Mouse (Mus musculus) hindbrain, embryonic 14.5 days (tissue): ENCODE measurements at regions not wholly inside any gene's neighbourhood (a gene's known extent, or its start where the extent isn't known, plus 50 kb on each side); places are given as distances from the start of the nearest gene placed in this dataset.

Source experiments
- ATAC-seq: fragments of 200-750 bp; cut with Nextera tagmentation; 2 replicates; pipeline ENCODE4 v1.8.0; 2017; ENCODE audit warnings: moderate number of reproducible peaks, mild to moderate bottlenecking, moderate TSS enrichment, moderate library complexity; ENCODE audit not compliant: low FRiP score
- DNase-seq: peaks from one replicate; pipeline ENCODE4 v3.0.0-alpha.2; 2015; ENCODE audit warnings: low spot score
- H3K27ac ChIP-seq: fragments of 300-500 bp; sonication (generic); 2 replicates; pipeline ENCODE4 v1.5.1; 2014; ENCODE audit warnings: mild to moderate bottlenecking, moderate library complexity
- H3K27me3 ChIP-seq: fragments of 300-500 bp; sonication (generic); 2 replicates; pipeline ENCODE4 v1.6.1; 2014; ENCODE audit warnings: mild to moderate bottlenecking, low read length, mixed read lengths; ENCODE audit not compliant: control insufficient read depth, insufficient read depth
- H3K36me3 ChIP-seq: fragments of 300-500 bp; sonication (generic); replicated peaks from 2 replicates; pipeline ENCODE4 v1.6.1; 2014; ENCODE audit not compliant: control insufficient read depth, insufficient read depth
- H3K4me1 ChIP-seq: fragments of 300-500 bp; sonication (generic); replicated peaks from 2 replicates; pipeline ENCODE4 v1.6.1; 2014; ENCODE audit warnings: antibody characterized with exemption, low read length, mixed read lengths; ENCODE audit not compliant: control insufficient read depth, insufficient read depth
- H3K4me2 ChIP-seq: fragments of 300-500 bp; sonication (generic); replicated peaks from 2 replicates; pipeline ENCODE4 v1.6.1; 2014; ENCODE audit warnings: mild to moderate bottlenecking, moderate library complexity
- H3K4me3 ChIP-seq: fragments of 300-500 bp; sonication (generic); replicated peaks from 2 replicates; pipeline ENCODE4 v1.5.1; 2014; ENCODE audit warnings: mild to moderate bottlenecking, low read length
- H3K9ac ChIP-seq: fragments of 300-500 bp; sonication (generic); 2 replicates; pipeline ENCODE4 v1.6.1; 2014
- H3K9me3 ChIP-seq: fragments of 300-500 bp; sonication (generic); 2 replicates; pipeline ENCODE4 v1.6.1; 2016; ENCODE audit warnings: low read length; ENCODE audit not compliant: control insufficient read depth
- WGBS: fragments of 180-500 bp; shearing (Covaris S2); extraction: QIAGEN DNeasy Blood & Tissue Kit; methylation state at CpG from one replicate; pipeline ENCODE4 v1.1.7; 2014; 5-methylcytosine and 5-hydroxymethylcytosine counted together

- H3K9me3 ChIP-seq = no peaks in the 10 kb centered on the region
- no peak for ATAC-seq
- H3K4me1 ChIP-seq = no peaks in the 10 kb centered on the region
These were observed 249.1 kb upstream of the Klf4 start for GRCm38 (mm10) chr4:55781329-55781847.

GRCm38 (mm10) chr4:55779581-55779980 is 247.3 kb upstream of the Klf4 start:
- Histone ChIP-seq H3K4me2 (no peak overlapping the region), H3K27me3 (no peaks in the 10 kb centered on the region), H3K4me3 (no peak overlapping the region), H3K36me3 (no peaks in the 10 kb centered on the region), H3K9me3 (no peaks in the 10 kb centered on the region), H3K27ac (no peak overlapping the region), H3K4me1 (no peaks in the 10 kb centered on the region), H3K9ac (no peak overlapping the region)
- no peak for ATAC-seq
- WGBS = 79% methylated on average over 4 of the region's 4 CpGs
- no peak for DNase-seq

More at GRCm38 (mm10) chr4:55781329-55781847, 249.1 kb upstream of the Klf4 start:
- DNase-seq = no peak
- H3K36me3 ChIP-seq = no peaks in the 10 kb centered on the region
- no peak overlapping the region for H3K27ac ChIP-seq
- no peak overlapping the region for H3K4me2 ChIP-seq
- H3K9ac ChIP-seq = no peak overlapping the region
- H3K27me3 ChIP-seq = no peaks in the 10 kb centered on the region
- no peak overlapping the region for H3K4me3 ChIP-seq

GRCm38 (mm10) chr4:55775858-55776257 is 243.6 kb upstream of the Klf4 start:
- Histone ChIP-seq H3K27ac (no peak overlapping the region), H3K4me3 (no peak overlapping the region), H3K4me2 (no peak overlapping the region), H3K27me3 (no peaks in the 10 kb centered on the region), H3K9me3 (no peaks in the 10 kb centered on the region), H3K36me3 (no peaks in the 10 kb centered on the region), H3K9ac (no peak overlapping the region), H3K4me1 (no peaks in the 10 kb centered on the region)
- 86% methylated on average over 7 of the region's 7 CpGs for WGBS
- ATAC-seq (no peak), DNase-seq (no peak)

GRCm38 (mm10) chr4:55774571-55774970 is 242.3 kb upstream of the Klf4 start:
- DNase-seq (no peak), ATAC-seq (no peak)
- Histone ChIP-seq H3K9ac (no peak overlapping the region), H3K27ac (no peak overlapping the region), H3K9me3 (no peaks in the 10 kb centered on the region), H3K4me3 (no peak overlapping the region), H3K27me3 (no peaks in the 10 kb centered on the region), H3K36me3 (no peaks in the 10 kb centered on the region), H3K4me1 (no peaks in the 10 kb centered on the region), H3K4me2 (no peak overlapping the region)
- whole genome bisulfite sequencing = 93% methylated on average over 4 of the region's 4 CpGs

GRCm38 (mm10) chr4:55769656-55770055 is 237.4 kb upstream of the Klf4 start:
- Histone ChIP-seq H3K27me3 (no peaks in the 10 kb centered on the region), H3K27ac (no peak overlapping the region), H3K9me3 (no peaks in the 10 kb centered on the region), H3K9ac (no peak overlapping the region), H3K4me1 (no peaks in the 10 kb centered on the region), H3K4me3 (no peak overlapping the region), H3K4me2 (no peak overlapping the region), H3K36me3 (no peaks in the 10 kb centered on the region)
- ATAC-seq (no peak), DNase-seq (no peak)
- 94% methylated on average over 3 of the region's 3 CpGs for WGBS

GRCm38 (mm10) chr4:55768325-55768724 is 236.1 kb upstream of the Klf4 start:
- Histone ChIP-seq H3K27ac (no peak overlapping the region), H3K36me3 (no peaks in the 10 kb centered on the region), H3K27me3 (no peaks in the 10 kb centered on the region), H3K4me1 (no peaks in the 10 kb centered on the region), H3K4me3 (no peak overlapping the region), H3K4me2 (no peak overlapping the region), H3K9me3 (no peaks in the 10 kb centered on the region), H3K9ac (no peak overlapping the region)
- DNase-seq = no peak
- WGBS = 96% methylated on average over 6 of the region's 6 CpGs
- no peak for ATAC-seq

- no peak for ATAC-seq
- no peak overlapping the region for H3K9ac ChIP-seq
- DNase-seq = no peak
- no peak overlapping the region for H3K4me2 ChIP-seq
- H3K4me1 ChIP-seq = no peaks in the 10 kb centered on the region
- 86% methylated on average over 4 of the region's 4 CpGs for WGBS
- no peaks in the 10 kb centered on the region for H3K9me3 ChIP-seq
- no peaks in the 10 kb centered on the region for H3K36me3 ChIP-seq
- H3K27ac ChIP-seq = no peak overlapping the region
- H3K27me3 ChIP-seq = no peaks in the 10 kb centered on the region
- no peak overlapping the region for H3K4me3 ChIP-seq
These were observed 234.9 kb upstream of the Klf4 start for GRCm38 (mm10) chr4:55767133-55767532.

GRCm38 (mm10) chr4:55765780-55766179 is 233.5 kb upstream of the Klf4 start:
- Histone ChIP-seq H3K4me2 (no peak overlapping the region), H3K36me3 (no peaks in the 10 kb centered on the region), H3K27me3 (no peaks in the 10 kb centered on the region), H3K4me1 (no peaks in the 10 kb centered on the region), H3K9me3 (no peaks in the 10 kb centered on the region), H3K9ac (no peak overlapping the region), H3K27ac (no peak overlapping the region), H3K4me3 (no peak overlapping the region)
- ATAC-seq (no peak), DNase-seq (no peak)
- 87% methylated on average over 2 of the region's 2 CpGs for WGBS

- Histone ChIP-seq H3K4me1 (no peaks in the 10 kb centered on the region), H3K9ac (no peak overlapping the region), H3K36me3 (no peaks in the 10 kb centered on the region), H3K4me3 (no peak overlapping the region), H3K9me3 (no peaks in the 10 kb centered on the region), H3K27ac (no peak overlapping the region), H3K4me2 (no peak overlapping the region), H3K27me3 (no peaks in the 10 kb centered on the region)
- DNase-seq (no peak), ATAC-seq (no peak)
- 86% methylated on average over 6 of the region's 6 CpGs for WGBS
These were observed 230.8 kb upstream of the Klf4 start for GRCm38 (mm10) chr4:55763112-55763511.

GRCm38 (mm10) chr4:55762389-55762788 is 230.1 kb upstream of the Klf4 start:
- H3K27me3 ChIP-seq = no peaks in the 10 kb centered on the region
- no peak overlapping the region for H3K9ac ChIP-seq
- no peak overlapping the region for H3K4me2 ChIP-seq
- H3K4me1 ChIP-seq = no peaks in the 10 kb centered on the region
- ATAC-seq = no peak
- H3K4me3 ChIP-seq = no peak overlapping the region
- no peak for DNase-seq
- H3K9me3 ChIP-seq = no peaks in the 10 kb centered on the region
- H3K27ac ChIP-seq = no peak overlapping the region
- 89% methylated on average over 4 of the region's 4 CpGs for WGBS
- no peaks in the 10 kb centered on the region for H3K36me3 ChIP-seq
